Mouse (Mus musculus): ENCODE results near the gene Eif3f.

The Eif3f gene

DNA sequence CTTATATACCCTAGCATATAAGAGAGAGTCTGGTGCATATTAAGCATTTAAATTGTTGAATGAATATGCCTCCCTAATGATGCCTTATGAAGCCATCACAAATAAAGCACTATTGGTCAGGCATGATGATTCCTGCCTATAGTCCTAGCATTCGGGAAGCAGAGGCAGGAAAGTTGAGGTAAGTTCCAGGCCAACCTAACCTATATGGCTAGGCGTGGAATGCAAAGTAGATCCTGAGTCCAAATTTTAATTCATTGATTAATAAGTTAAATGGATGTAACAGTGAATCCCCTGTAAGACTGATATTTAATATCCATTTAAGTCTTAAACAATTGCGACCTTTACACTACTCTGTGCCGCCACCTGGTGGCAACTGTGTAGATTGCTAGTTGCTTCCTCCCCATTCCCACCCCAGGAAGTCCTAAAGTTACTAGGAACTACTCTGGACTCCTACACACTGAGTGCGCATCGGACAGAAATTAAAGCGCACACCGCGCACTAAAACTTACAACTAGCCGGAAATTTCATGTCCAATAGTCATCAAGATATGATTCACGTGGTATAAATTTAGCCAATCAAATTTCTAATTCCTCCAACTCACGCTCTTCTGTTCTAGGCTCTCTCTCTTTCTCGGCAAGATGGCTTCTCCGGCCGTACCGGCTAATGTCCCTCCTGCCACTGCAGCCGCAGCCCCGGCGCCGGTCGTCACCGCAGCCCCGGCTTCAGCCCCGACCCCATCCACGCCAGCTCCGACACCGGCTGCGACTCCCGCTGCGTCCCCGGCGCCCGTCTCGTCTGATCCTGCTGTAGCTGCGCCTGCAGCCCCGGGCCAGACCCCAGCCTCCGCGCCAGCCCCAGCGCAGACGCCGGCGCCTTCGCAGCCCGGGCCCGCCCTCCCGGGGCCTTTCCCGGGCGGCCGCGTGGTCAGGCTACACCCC is at the start of gene Eif3f:
Gene Eif3f (plus strand): TSS at position 624 of the 938 bp plus-strand sequence.
- peak; percentile 96 to 98 for DNase-seq (ENCODE audit: low spot score in 2 of 2)

DNA sequence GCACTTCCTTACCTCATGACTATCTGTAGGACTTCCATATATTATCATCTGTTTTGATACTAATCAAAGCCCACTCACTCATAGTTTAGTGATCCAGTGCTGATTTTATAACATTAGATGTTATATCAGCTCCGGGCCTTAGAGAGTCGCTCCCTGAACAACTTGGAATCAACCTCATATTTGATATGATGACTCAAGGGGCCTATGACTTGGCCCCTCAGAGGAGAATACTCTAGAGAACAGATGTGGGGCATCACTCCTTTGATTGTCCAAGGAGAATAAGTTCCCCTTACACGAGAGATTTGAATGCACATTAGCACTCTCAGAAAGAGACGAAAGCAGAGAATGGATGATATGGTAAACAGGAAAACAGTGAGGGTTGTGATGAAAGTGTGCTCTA is 49.3 kb upstream of the Eif3f start, which contains the start of gene Olfr518:
Gene Olfr518 (minus strand): TSS at position 101 of the 400 bp plus-strand sequence.
- no peak for DNase-seq (ENCODE audit: low spot score in 2 of 2)

DNA sequence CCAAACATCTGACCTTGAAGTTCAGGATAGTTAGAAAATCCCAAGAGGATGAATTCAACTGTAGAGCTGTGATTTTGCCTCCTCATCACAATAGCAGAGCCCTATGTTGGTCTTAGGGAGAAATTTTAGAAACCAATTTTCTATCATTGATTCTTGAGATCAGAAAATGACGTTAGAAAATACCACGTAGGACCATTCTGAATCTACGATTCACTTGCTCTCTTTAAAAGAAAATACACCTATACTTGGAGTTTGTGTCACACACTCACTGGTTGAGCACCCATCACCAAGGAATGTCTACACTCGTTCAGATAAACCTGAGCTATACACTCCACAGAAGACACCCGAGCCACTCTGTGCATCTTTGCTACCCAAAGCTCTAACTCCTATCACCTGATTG is 39.9 kb upstream of the Eif3f start, which contains the start of gene Olfr519:
Gene Olfr519 (minus strand): TSS at position 101 of the 400 bp plus-strand sequence.
- no peak for DNase-seq (ENCODE audit: low spot score in 2 of 2)

DNA sequence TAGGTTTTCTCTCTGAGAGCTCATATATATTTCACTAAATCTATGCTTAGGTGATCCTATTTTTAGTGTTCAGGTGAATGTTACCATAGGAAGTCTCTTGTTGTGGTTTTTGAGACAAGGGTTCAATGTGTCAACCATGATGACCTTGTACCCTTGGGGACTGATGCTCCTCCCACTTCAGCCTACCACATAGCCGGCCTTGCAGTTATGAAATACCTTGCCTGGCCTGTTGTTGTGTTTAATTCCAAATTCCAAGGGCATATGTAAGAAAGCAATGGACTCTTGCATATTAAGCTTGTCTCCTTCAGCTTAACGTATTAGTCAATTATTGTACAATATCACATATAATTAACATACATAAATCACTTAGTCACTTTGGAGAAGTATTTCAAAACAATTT is 30.2 kb upstream of the Eif3f start:
- DNase-seq (ENCODE audit: low spot score in 2 of 2) = no peak

DNA sequence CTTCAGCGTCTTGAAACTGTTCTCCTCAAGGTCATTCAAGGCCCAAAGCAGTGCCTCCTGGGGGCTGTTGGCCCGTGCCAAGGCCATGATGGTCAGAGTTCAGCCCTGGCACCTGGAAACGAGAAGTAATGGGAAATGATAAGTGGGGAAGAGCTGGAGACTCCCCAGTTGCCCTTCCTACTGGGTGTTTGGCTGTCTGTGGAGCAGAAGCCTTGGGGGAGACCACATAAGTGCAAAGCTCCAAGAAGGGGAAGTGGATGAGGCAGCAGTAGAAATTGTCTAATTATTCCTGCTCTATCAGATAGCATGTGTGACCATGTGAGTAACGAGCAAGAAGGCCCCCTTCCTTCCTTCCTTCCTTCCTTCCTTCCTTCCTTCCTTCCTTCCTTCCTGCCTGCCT is 7.2 kb upstream of the Eif3f start:
- no peak for DNase-seq (ENCODE audit: low spot score in 2 of 2)

DNA sequence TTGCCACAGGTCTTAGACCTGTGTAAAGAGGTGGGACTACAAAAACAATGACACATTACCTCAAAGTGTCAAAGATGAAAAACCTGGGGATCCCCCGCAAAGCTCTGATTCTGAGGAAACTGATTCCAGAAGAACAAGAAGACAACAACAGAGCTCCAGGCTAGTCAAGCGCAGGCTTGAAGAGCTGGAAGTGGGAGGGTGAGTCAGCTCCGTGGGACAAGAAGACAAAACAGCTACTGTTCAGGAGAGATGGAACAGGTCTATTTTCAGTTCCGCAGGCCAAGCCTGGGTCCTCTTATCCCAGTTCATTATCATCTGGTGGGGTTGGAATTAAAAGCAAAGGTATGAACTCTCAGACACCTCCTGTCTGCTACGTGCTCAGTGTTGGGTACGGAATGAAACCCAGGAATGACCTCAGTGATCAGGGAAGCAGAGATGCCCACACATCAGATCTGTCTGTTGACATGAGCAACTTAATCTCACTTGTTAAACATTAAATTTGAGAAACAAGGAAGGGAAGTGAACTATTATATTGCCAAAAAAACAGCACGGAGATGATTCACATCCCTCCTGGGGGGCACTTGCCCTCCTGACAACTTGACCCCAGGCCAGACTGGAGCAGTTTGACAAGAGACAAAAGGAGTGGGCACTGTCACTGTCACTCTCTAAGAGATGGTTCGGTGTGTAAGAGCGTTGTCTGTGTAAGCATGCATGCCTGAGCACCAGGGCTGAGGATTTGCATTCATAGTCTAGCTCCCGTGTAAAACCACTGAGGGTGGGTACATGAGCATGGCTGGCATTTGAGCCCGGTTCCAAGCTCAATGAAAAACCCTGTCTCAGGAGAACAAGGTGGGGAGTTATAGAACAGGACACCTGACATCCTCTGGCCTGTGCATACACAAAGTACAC is 5.7 kb upstream of the Eif3f start:
- DNase-seq (ENCODE audit: low spot score in 2 of 2) = no peak

DNA sequence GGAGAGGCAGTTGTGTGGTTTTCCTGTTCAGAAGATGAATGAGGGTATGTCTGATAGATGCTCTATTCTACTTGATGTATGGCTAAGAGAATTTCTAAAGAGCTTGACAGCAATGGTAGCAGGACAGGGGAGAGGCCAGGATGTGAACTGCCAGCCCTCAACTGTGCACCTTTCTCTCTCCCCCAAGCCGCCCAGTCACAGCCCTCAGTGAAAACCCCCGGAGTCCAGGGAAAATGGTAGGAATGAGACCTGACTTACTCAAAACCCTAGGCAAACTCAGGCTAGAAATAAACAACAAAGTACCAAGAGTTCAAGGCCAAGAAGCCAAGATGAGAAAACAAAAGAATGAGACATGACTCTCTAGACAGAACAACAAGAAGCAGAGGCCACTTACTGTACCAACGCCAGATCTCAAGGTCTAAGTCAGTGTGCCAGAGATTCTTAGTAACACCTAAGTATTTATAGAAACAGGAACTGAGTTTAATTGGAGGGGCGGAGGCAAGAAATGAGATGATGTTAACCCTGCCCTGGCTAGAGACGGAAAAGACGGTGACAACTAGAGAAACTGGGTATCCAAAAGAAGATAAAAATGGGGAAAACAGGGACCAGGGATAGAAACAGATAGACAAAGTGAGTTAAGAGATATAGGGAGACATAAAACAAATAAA is 4.4 kb upstream of the Eif3f start, which contains the start of gene Nlrp10:
Gene Nlrp10 (minus strand): TSS at position 453 of the 668 bp plus-strand sequence.
- no peak for DNase-seq (ENCODE audit: low spot score in 2 of 2)

DNA sequence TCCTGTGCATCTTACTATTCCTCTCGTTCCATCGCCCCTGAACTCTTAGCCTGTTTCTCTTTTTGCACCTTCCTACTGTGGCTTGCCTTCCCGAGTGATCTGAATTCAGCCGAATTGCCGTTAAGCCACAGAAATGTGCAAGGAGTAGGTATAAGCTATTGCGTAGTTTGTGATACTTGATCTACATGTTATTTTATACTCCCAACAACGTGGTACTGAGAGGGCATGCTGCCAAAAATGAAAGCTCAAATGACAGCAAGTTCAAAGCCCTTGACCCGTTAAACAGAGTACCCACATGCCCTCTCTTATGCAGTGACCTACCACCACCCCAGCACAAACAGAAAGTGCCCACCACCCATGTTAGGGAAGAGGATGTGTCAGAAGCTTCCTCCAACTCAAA is 619 bp downstream of the Eif3f start:
- DNase-seq (ENCODE audit: low spot score in 2 of 2) = no peak

DNA sequence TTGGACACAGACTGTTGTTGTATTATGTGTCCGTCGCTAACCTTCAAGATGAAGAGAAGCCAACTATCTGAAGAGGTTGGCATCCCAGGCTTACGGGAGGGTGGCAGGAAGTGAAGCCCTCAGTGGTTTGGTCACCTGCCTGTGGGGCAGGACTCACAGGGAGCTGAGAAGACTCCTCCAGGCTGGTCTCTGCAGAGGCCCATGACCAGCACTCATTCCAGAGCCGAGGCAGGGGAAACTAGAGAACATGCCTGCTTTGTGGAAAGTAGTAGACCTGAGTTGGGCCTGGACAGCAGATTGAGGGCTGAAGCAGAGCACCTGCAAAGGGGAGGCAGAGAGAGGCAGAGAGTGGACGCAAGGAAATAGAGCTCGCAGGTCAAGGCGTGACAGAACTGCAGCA is 1.2 kb downstream of the Eif3f start:
- no peak for DNase-seq (ENCODE audit: low spot score in 2 of 2)

DNA sequence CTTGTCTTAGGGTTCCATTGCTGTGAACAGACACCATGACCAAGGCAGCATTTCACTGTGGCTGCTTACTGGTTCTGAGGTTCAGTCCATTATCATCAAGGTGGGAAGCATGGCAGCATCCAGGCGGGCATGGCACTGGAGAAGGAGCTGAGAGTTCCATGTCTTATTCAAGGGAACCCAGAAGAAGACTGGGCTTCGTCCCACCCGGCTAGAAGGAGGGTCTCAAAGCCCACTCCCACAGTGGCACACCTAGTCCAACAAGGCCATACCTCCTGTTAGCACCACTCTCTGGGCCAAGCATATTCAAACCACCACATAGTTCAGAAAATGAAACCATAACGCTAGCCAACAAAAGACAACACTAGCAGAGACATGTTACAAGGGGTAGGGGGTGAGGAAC is 2.4 kb downstream of the Eif3f start:
- no peak for DNase-seq (ENCODE audit: low spot score in 2 of 2)

DNA sequence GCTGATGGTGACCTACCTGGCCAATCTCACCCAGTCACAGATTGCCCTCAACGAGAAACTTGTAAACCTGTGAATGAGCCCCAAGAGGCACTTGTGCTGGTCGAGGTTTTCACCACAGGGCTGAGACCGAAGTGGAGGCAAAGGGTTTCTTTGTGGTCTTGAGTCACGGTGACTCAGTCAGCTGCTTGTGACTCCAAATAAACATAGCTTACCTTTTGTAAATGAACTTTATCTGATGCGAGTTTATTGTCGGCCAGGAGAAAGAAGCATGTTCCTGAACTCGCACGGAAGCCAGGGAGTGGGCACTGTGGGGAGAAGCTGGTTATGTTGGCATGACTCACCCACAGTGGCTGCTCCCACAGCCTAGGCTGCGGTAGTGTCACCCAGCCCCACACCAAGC is 7.2 kb downstream of the Eif3f start:
- no peak for DNase-seq (ENCODE audit: low spot score in 2 of 2)

DNA sequence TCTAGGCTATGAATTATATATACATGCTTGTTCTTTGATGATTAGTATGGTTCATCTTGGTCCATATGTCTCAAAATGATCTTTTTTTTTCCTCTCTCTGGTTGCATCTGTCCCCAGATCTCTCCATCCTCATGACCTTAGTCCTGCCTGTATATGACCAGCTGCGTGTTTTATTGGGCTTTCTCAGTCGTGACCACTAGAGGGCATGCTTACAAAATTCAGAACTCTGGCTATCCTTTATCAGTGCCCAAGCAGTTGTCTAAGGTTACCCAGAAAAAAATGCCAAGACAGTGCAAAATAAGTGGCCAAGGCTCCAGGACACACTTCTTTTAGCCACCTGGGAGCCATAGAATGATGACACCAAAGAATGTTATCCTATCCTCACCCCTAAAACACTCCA is 9.8 kb downstream of the Eif3f start:
- no peak for DNase-seq (ENCODE audit: low spot score in 2 of 2)

DNA sequence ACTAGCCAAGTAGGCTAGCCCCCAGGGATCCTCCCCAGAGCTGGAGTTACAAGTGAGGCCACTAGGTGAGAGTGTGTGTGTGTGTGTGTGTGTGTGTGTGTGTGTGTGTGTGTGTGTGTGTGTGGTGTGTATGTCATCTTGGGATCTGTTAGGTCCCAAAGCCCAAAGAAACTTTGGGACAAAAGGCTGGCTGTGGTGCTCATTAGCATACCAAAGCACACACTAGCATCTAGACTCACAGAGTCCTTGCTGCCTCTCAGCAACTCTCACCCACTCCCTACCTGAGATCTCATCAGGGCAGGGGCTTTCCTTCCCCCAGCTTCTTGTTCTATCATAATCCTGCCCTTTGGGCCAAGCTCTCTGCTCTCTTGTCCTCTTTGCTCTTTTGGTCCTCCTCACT is 14.4 kb downstream of the Eif3f start:
- no peak for DNase-seq (ENCODE audit: low spot score in 2 of 2)

DNA sequence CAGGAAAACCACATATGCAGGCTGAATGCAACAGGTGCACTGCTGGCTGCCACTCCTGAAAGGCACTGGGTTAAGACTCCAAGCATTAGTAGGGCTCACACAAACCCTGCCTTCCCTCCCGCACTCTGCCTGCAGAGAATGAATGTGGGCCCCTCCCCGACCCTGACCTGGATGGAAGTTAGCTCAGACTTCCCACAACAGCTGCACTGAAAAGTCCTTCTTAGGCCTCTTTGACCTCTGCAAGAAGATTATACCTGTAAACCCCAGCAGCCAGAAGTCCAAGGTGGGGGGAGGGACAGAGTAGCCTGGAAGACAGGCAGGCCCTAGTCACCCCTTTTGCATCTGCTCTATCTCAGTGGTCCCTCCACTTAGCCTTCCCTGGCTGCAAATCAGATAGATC is 15.1 kb downstream of the Eif3f start:
- no peak for DNase-seq (ENCODE audit: low spot score in 2 of 2)

DNA sequence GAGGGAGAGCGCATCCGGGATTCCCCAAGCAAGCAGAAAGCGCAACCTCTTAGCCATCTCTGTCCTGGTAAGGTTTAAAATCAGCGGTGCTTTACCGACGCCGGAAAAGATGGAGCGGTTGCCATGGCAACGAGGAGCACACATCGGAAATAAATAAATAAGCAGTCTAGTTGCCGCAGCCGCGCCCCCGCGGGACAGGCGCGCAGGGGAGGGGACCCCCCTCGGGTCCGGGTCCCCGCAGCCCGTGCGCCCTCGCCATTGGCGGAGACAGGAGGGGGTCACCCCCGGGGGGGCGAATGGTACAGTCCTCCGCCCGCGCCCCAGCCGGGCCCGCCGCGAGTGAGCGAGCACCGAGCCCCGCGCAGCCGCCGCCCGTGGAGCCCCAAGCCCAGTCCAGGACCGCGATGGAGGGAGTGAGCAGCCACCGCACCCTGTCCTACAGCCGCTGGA is 16.1 kb downstream of the Eif3f start, which contains the start of gene Tub:
Gene Tub (plus strand): TSS at position 27 of the 450 bp plus-strand sequence.
- peak in 1 of 2 experiments; percentile 69 for DNase-seq (ENCODE audit: low spot score in 2 of 2)

DNA sequence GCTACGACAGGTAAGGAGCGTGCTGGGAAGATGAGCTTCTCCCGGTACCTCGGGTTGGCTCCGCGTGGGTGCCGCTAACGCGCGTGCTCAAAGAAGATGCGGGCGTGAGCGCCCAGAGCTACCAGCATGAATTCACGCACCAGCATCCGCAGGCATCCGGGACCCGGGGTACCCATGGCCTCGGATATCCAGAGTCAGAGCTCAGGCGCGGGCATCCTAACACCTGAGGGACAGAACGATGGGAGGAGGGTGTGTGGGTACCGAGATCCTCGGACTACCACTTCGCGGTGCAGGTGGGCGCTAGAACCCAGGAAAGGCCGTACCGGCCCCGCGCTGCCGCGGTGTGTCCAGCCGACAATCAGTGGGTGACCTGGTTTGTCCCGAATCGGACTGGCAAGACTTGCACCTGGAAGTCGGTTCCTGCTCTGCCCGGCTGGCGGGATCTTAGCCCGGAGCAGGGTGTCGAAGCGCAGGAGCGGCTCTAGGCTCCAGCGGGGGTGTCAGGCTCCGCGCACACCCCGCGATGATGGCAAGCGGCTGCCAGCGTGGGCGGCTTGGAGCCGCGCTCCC is 16.6 kb downstream of the Eif3f start:
- peak; percentile 70 to 73 for DNase-seq (ENCODE audit: low spot score in 2 of 2)

DNA sequence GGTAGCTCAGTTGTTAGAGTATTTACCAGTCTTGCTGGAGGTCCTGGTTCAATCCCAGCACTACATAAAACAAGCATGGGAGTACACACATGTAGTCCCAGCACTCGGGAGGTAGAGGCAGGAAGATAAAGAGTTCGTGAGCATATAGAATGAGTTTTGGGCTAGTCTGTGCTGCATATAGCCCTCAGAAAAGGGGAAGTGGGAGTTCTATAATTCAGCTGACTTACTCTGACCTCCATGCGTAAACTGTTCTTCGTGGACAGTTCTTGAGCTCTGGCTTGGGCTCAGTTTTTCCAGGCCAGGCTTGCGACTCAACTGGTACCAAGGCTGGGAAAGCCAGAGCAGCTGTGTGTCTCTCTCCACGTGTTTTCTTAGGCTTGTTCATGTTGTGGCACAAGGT is 18.6 kb downstream of the Eif3f start:
- DNase-seq (ENCODE audit: low spot score in 2 of 2) = no peak

DNA sequence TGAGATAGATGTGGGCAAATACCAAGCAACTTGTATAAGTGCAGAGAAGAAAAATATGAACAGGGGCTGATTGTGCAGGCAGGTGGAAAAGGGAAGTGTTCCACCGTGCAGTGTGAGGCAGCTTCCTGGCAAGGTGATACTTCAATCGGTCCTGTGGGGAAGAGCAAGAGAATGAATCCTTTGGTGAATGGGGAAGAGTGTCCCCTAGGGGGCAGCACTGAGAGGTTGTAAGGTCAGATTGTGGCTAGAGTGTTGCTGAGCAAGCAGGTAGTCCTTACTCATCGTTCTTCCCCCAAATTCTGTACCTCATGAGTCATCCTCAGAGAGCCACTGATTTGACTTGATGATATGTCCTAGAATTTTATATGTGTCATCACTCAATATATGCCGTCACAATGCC is 20.0 kb downstream of the Eif3f start:
- no peak for DNase-seq (ENCODE audit: low spot score in 2 of 2)

DNA sequence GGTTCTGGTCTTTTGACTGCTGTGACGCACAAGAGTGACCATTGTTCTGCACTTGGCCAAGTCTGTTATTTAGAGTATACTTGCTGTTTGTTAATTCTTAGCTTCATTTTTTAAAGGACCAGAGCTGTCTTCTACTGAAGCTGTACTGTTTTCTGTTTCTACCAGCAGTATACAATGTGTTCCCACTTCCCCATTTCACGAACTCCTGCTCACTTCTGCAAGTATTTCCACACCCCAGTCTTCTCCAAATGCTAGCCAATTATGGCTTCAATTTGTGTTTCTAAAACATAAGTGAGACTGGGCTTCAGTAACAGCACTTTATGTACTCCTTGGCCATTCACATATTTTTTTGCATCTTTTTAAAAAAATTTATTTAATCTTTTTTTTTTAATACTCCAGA is 23.5 kb downstream of the Eif3f start:
- no peak for DNase-seq (ENCODE audit: low spot score in 2 of 2)

DNA sequence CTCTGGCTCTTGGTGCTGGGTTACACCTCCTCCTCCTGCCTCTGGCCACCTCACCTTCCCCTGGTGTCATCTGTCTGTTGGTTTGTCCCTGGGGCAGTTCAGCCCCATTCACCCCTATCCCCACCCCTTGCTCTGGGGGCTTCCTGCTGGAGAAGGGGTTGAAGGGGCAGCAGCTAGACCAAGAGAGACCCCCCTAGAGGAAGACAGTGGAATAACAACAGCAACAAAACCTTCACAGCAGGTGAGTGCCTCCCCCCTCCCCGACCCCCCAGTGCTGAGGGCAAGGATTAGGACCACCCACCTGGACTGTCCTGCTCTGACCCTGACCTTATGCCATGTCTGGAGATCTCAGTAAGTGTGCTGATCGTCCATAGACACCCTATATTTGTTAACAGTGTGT is 31.8 kb downstream of the Eif3f start:
- DNase-seq (ENCODE audit: low spot score in 2 of 2) = no peak

DNA sequence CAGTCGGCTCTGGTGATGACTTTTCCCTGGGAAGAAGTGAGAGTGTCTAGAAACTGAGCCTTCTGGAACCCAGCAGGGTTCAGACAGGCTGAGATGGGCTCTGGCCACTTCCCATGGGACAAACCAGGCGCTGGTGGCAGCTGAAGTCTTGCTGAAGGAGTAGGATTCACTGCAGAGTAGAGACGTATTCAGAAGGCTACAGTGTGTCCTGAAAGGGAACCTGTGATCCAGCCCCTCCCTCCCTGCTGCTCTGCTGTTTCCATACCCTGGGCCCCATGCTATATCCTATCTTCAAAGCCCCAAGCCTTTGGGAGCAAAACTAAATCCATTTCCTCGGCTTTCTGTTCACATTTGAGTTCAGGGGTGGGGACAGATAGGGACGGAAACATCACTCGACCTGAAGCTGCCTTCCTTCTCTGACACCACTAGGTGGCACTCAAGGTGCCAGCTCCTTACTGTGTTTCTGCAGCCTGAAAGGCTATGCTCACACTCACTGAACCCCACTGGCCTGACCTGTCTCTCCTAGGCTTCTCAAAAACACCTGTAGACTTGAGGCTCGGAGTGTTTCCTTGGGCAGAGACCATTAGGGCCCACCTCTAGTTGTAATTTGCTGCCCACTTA is 32.6 kb downstream of the Eif3f start:
- peak in 1 of 2 experiments; percentile 51 for DNase-seq (ENCODE audit: low spot score in 2 of 2)

Data from frontal cortex, postnatal 25 days (tissue).